Mouse (Mus musculus) bone marrow, adult 2 months (tissue): ENCODE measurements around the gene Foxc1. TPM values are rescaled to one million over a fixed set of nuclear protein-coding genes. Genes with fewer than 3 reads are reported as not detected.

Source experiments
- H3K27ac ChIP-seq: fragments of 200-500 bp; 2 replicates; pipeline ENCODE4 v1.5.1; 2012; ENCODE audit warnings: low read depth, mild to moderate bottlenecking, control low read depth, inconsistent platforms, low read length; ENCODE audit not compliant: control insufficient read depth, poor library complexity, insufficient read depth
- H3K4me1 ChIP-seq: fragments of 200-500 bp; 2 replicates; pipeline ENCODE4 v1.6.1; 2011; ENCODE audit warnings: low read length; ENCODE audit not compliant: control insufficient read depth, insufficient read depth
- H3K4me3 ChIP-seq: fragments of 200-500 bp; replicated peaks from 2 replicates; pipeline ENCODE3; 2011; ENCODE audit warnings: mild to moderate bottlenecking, low read depth, low read length, control low read depth; ENCODE audit not compliant: control insufficient read depth
- CTCF ChIP-seq: fragments of 200-500 bp; IDR thresholded peaks from 2 replicates; pipeline ENCODE4 v1.5.1; 2011; ENCODE audit warnings: low read length, control low read depth; ENCODE audit not compliant: control insufficient read depth, insufficient read depth
- POLR2A ChIP-seq: fragments of 200-500 bp; IDR thresholded peaks from 2 replicates; pipeline ENCODE4 v1.6.1; 2011; ENCODE audit warnings: low read depth, mild to moderate bottlenecking, control low read depth, low read length, borderline replicate concordance; ENCODE audit not compliant: control insufficient read depth
- WGBS: fragments of 180-500 bp; shearing (Covaris S2); methylation state at CpG from one replicate; pipeline ENCODE4 v1.1.7; 2018; 5-methylcytosine and 5-hydroxymethylcytosine counted together
- polyA plus RNA-seq: library from polyadenylated mRNA; stranded (reverse); fragments of >200 nt; gene quantifications from 2 replicates; pipeline ENCODE4 v1.2.4, GENCODE M21; 2011; ENCODE audit warnings: low replicate concordance; ENCODE audit not compliant: missing spikeins, insufficient read depth, insufficient read length

Foxc1 gene
- polyA plus RNA-seq, 1 experiment, result 3.8 TPM

DNA sequence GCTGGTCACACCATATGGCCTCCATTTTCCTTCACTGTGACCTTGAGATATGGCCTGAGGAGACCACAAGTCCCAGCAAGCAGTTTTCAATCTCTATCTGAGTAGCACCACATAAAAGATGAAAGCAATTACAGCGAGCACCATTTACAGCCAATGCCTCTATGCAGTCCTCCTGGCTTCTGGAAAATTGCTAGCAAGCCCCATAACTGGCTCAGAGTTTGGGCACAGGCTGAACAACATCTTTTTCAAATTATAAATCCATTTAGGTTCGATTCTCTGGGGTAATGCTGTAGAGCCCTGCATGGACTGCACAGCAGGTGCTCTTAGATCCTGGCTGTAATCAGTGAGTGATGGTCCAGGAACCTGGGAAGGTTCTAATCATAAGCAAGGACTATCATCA is 47.1 kb downstream of the Foxc1 start:
- Histone ChIP-seq H3K27ac (no peak overlapping the region), H3K4me3 (no peak overlapping the region), H3K4me1 (no peaks in the 10 kb centered on the region)
- WGBS, result 77% methylated on average over 2 of the region's 2 CpGs
- TF ChIP-seq POLR2A (no peak), CTCF (no peak)

GRCm38 (mm10) chr13:31854000-31854399 is 47.6 kb downstream of the Foxc1 start:
- WGBS, result 79% methylated on average over 4 of the region's 4 CpGs
- no peak overlapping the region for H3K27ac ChIP-seq
- TF ChIP-seq POLR2A, result no peak
- TF ChIP-seq CTCF, result no peak

DNA sequence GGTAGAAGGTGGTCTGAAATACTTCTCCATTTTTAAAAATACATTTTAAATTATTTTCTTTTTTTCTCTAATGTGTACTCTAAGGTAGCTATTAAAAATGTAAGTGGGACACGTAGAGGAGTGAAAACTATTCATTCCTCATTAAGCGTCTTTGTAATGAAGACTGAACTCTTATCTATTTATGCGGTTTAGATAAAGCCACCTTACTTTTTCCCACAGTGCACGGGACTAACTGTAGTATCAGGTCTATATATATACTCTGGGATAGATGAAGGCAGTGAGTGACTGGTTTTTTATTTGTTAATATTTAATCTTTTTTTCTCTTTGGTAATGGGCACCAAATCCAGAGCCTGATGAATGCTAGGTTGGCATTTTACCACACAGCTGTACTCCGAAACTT is 53.8 kb downstream of the Foxc1 start:
- 75% methylated on average over 5 of the region's 5 CpGs for WGBS

More at GRCm38 (mm10) chr13:31854000-31854399, 47.6 kb downstream of the Foxc1 start:
- no peak overlapping the region for H3K4me3 ChIP-seq
- H3K4me1 ChIP-seq, result no peaks in the 10 kb centered on the region

More for the DNA sequence above, 53.8 kb downstream of the Foxc1 start:
- no peak for TF ChIP-seq CTCF
- no peak for TF ChIP-seq POLR2A
- Histone ChIP-seq H3K4me3 (no peak overlapping the region), H3K27ac (no peak overlapping the region), H3K4me1 (no peaks in the 10 kb centered on the region)

Other genes with a start within 250 kb of the Foxc1 start
- not detected in 2 replicates for gene A530084C06Rik, start 247.3 kb upstream of the Foxc1 start, polyA plus RNA-seq
- not detected in 2 replicates for gene Foxf2, start 180.8 kb upstream of the Foxc1 start, polyA plus RNA-seq